Mouse (Mus musculus) brain, embryonic 14.5 days (tissue): Measurements from ENCODE around the gene Pex16.

Experiments
- CTCF ChIP-seq: fragments of 200-500 bp; IDR thresholded peaks from 2 replicates; pipeline ENCODE4 v1.5.1; 2012; ENCODE audit warnings: inconsistent platforms, mild to moderate bottlenecking, moderate library complexity, borderline replicate concordance; ENCODE audit not compliant: insufficient read depth, insufficient read length; ENCODE audit errors: extremely low read depth
- POLR2A ChIP-seq: fragments of 200-500 bp; IDR thresholded peaks from 2 replicates; pipeline ENCODE4 v1.6.1; 2012; ENCODE audit warnings: mild to moderate bottlenecking, inconsistent platforms, borderline replicate concordance; ENCODE audit not compliant: poor library complexity, insufficient read depth, insufficient read length, severe bottlenecking; ENCODE audit errors: extremely low read depth

GRCm38 (mm10) chr2:92391703-92392317 is 17.3 kb downstream of the Pex16 start:
- no peak for TF ChIP-seq CTCF
- TF ChIP-seq POLR2A = no peak
